Mouse (Mus musculus) stomach, embryonic 16.5 days (tissue): ENCODE data around the gene Lypd6b. TPM values are rescaled to one million over a fixed set of nuclear protein-coding genes. Genes with fewer than 3 reads are reported as not detected.

ENCODE experiments used
- ATAC-seq: fragments of 200-750 bp; cut with Nextera tagmentation; 2 replicates; pipeline ENCODE4 v1.8.0; 2017; ENCODE audit warnings: moderate number of reproducible peaks, moderate TSS enrichment; ENCODE audit not compliant: insufficient read depth, low FRiP score
- H3K27ac ChIP-seq: fragments of 300-500 bp; sonication (generic); 2 replicates; pipeline ENCODE4 v1.5.1; 2014; ENCODE audit warnings: low read length
- H3K27me3 ChIP-seq: fragments of 300-500 bp; sonication (generic); 2 replicates; pipeline ENCODE4 v1.6.1; 2014; ENCODE audit warnings: low read length, control low read depth, mixed read lengths; ENCODE audit not compliant: control insufficient read depth, insufficient read depth
- H3K36me3 ChIP-seq: fragments of 300-500 bp; sonication (generic); 2 replicates; pipeline ENCODE4 v1.6.1; 2014; ENCODE audit warnings: low read length; ENCODE audit not compliant: control insufficient read depth, insufficient read depth
- H3K4me1 ChIP-seq: fragments of 300-500 bp; sonication (generic); 2 replicates; pipeline ENCODE4 v1.6.1; 2014; ENCODE audit warnings: low read length, control low read depth, mixed read lengths; ENCODE audit not compliant: control insufficient read depth, insufficient read depth
- H3K4me2 ChIP-seq: fragments of 300-500 bp; sonication (generic); 2 replicates; pipeline ENCODE4 v1.6.1; 2014; ENCODE audit warnings: low read depth, low read length, mixed read lengths
- H3K4me3 ChIP-seq: fragments of 300-500 bp; sonication (generic); replicated peaks from 2 replicates; pipeline ENCODE4 v1.5.1; 2014; ENCODE audit warnings: mild to moderate bottlenecking, low read length
- H3K9ac ChIP-seq: fragments of 300-500 bp; sonication (generic); 2 replicates; pipeline ENCODE4 v1.6.1; 2014; ENCODE audit warnings: low read length
- H3K9me3 ChIP-seq: fragments of 300-500 bp; sonication (generic); replicated peaks from 2 replicates; pipeline ENCODE4 v1.6.1; 2016; ENCODE audit warnings: low read length, control low read depth; ENCODE audit not compliant: control insufficient read depth
- WGBS: fragments of 180-500 bp; shearing (Covaris S2); extraction: QIAGEN DNeasy Blood & Tissue Kit; methylation state at CpG from one replicate; pipeline ENCODE4 v1.1.7; 2014; 5-methylcytosine and 5-hydroxymethylcytosine counted together
- polyA plus RNA-seq: library from polyadenylated mRNA; unstranded; fragments of >200 nt; fragmentation: Nextera tagmentation; extraction: Ambion mirVana; gene quantifications from 2 replicates; pipeline ENCODE4 v1.2.1, GENCODE M21; 2015

The Lypd6b gene
- polyA plus RNA-seq, 1 experiment from 2014 or later, result 20.8 TPM

DNA sequence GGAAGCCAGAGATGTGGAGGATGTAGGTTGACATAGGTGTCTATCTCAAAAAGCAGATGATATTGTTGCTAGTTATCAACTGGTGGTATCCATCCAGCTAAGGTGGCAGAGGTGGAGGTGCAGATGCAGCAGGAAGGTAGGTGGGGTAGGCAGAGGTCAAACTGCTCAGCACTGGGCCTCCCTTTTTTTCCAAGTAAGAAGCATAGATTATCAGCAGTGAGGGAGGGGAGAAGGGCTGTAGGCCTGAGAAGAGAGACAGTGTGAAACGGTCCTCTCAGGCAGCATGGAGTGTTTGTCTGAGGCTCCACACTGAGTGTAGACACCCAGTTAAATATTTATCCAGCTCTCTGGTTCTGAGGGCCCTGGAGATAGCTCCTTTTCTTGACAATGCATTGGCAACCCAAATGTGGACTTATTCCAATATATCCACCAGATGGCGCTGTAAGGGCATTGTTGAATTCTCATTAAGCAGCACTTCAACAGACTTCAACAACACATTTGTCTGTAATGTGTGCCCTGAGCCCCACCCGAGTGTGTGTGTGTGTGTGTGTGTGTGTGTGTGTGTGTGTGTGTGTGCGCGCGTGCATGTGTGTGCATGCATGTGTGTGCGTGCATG lies 23.0 kb upstream of the Lypd6b start:
- Histone ChIP-seq H3K9me3 (no peaks in the 10 kb centered on the region), H3K27ac (no peak overlapping the region), H3K4me3 (no peak overlapping the region), H3K4me1 (no peaks in the 10 kb centered on the region), H3K27me3 (no peaks in the 10 kb centered on the region), H3K4me2 (no peak overlapping the region), H3K9ac (no peak overlapping the region), H3K36me3 (no peaks in the 10 kb centered on the region)
- ATAC-seq, result peak; percentile 75; the same call in 1 of the 2 replicates
- WGBS, result 48% methylated on average over 7 of the region's 7 CpGs

DNA sequence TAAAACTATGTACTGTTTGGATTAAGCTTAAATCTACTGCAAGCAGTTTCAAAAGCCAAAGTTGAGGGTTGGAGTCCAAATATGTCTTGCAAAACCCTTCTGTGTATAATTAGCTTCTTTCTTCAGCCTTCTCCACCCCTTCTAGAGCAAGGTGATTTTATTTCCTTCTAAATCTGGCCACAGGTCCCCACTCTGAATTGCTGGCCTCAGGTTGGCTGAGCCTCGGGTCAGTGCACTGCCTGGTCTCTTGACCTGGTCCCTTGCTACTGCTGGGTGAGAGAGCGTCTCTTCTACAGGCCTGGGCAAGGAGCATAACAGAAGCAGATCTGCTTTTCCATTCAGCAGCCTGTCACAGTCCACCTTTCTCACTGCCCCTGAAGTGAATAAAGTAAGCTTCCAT lies 18.6 kb upstream of the Lypd6b start:
- no peak overlapping the region for H3K4me2 ChIP-seq
- H3K9me3 ChIP-seq, result no peaks in the 10 kb centered on the region
- no peaks in the 10 kb centered on the region for H3K27me3 ChIP-seq
- no peak overlapping the region for H3K4me3 ChIP-seq
- peaks cover 14% of the 10 kb centered on the region; the same call in 1 of the 2 replicates for H3K4me1 ChIP-seq
- H3K27ac ChIP-seq, result peak overlapping the region; percentile 68
- 56% methylated on average over 2 of the region's 2 CpGs for WGBS
- H3K9ac ChIP-seq, result no peak overlapping the region
- H3K36me3 ChIP-seq, result no peaks in the 10 kb centered on the region
- no peak; the same call in 1 of the 2 replicates for ATAC-seq

DNA sequence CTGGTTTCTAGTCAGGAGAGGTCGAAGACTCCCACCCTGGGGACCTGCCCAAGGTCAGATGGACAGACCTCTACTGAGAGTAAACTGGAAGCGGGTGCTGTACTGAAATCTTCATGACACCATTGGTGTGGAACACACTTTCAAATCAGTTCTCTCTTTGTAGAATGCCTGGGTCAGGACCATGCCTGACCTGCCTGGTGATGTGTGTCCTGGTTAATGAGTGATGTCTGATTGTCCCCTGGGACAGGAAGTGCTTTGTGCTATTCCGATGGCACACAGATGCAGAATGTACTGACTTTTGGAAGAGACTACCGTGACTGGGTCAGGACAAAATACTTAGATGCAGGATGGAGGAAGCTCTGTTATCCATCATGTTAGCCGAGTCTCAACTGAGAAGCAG lies 17.0 kb upstream of the Lypd6b start:
- Histone ChIP-seq H3K27ac (no peak overlapping the region), H3K9ac (no peak overlapping the region), H3K4me2 (no peak overlapping the region), H3K4me1 (peaks cover 14% of the 10 kb centered on the region; the same call in 1 of the 2 replicates), H3K36me3 (no peaks in the 10 kb centered on the region), H3K27me3 (no peaks in the 10 kb centered on the region), H3K4me3 (no peak overlapping the region), H3K9me3 (no peaks in the 10 kb centered on the region)
- ATAC-seq, result no peak
- WGBS, result 82% methylated on average over 5 of the region's 5 CpGs

DNA sequence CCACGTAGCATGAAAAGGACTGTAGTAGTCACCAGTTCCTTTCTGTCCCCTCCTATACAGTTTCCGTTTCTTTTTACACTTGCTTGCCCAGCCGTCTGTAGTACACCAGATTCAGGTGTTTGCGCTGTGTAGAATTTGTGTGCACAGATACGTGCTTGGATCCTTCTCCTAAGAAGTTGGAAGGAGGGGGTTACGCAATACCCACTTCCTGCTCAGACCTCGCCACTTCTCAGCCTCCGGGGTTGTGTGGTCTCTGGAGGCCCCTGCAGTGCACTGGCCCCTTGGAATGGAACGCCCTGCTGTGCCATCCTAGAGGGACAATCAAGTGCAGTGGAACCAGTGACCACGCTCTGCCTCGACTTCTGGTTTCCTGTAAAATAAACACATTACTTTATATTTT lies 16.3 kb upstream of the Lypd6b start:
- no peak for ATAC-seq
- H3K4me1 ChIP-seq, result peaks cover 14% of the 10 kb centered on the region; the same call in 1 of the 2 replicates
- H3K4me3 ChIP-seq, result no peak overlapping the region
- no peak overlapping the region for H3K9ac ChIP-seq
- H3K9me3 ChIP-seq, result no peaks in the 10 kb centered on the region
- 54% methylated on average over 11 of the region's 11 CpGs for WGBS
- no peaks in the 10 kb centered on the region for H3K36me3 ChIP-seq
- peak overlapping the region; percentile 44; the same call in 1 of the 2 replicates for H3K27ac ChIP-seq
- H3K4me2 ChIP-seq, result peak overlapping the region; percentile 3; the same call in 1 of the 2 replicates
- no peaks in the 10 kb centered on the region for H3K27me3 ChIP-seq

DNA sequence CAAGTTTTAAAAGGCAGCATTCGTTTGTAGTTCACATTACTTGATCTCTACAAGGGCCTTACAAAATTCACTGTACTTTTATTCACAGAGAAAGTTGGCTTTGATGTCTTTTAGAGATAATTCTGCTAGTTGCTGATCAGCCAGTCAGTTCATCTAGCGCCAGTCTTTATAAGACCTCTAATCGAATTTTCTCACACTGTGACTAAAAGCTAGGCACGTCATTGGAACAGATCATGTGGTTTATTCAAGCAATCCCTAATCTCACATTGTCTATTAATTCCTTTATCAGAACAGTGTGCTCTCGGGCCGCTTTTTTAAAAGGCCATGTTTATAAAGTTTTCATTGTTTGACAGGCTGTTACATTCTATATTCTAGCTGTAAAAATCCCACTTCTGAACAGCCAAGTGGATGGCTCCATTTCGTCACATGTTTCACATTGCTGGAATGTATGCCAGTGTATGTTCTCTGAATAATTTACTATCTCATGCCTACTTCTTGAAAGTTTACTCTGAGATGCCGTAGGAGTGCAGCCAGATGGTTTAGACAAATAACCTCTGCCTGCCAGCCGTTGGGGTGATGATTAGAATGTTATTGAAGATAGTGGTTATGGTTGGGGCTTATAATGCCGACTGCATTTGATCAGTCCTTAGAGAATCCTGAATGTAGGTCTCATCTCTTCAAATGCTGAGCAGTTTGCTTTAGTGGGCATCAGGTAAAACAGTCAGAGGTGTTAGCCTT lies 14.1 kb upstream of the Lypd6b start:
- 57% methylated on average over 10 of the region's 10 CpGs for WGBS
- H3K9me3 ChIP-seq, result no peaks in the 10 kb centered on the region
- H3K27me3 ChIP-seq, result no peaks in the 10 kb centered on the region
- H3K4me3 ChIP-seq, result no peak overlapping the region
- ATAC-seq, result no peak; the same call in 1 of the 2 replicates
- no peak overlapping the region for H3K4me2 ChIP-seq
- no peaks in the 10 kb centered on the region for H3K36me3 ChIP-seq
- no peak overlapping the region for H3K9ac ChIP-seq
- no peak overlapping the region for H3K27ac ChIP-seq
- H3K4me1 ChIP-seq, result peaks cover 14% of the 10 kb centered on the region; the same call in 1 of the 2 replicates

DNA sequence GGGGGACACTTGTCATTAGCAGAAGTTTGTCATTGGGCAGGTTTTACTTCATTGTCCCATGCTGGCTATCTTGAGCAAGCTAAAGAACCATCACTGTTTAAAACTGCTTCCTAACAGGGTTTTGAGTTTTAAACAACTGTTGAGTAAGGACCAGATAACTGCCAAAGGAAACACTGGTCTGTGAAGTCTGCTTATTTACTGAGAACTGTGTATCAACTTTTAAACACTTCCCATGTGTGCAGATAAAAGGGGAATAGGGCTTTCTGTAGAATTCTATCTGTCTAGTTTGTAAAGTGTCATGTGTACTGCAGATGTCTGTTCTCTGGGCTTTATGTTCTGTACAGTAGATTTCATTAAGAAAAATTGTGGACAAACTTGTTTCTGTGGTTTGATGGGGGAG lies 13.3 kb upstream of the Lypd6b start:
- no peaks in the 10 kb centered on the region for H3K9me3 ChIP-seq

DNA sequence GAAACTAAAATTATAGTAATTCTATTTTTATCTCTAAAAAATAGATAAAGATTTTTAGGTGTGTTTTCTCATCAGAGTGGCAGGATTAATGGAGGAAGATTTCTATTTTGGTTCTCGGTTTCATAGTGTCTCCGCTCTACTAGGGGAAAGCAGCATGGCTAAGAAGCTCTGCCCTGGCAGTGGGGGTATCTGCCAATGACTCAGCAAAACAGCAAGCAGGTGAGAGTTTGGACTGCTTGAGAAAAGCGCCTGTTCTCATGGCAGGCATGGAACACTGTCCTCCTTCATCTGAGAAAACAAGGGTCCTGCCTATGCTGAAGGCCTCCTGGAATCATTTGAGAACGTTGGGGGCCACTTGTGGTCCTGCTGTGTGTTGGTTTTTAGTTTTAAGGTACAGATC lies 12.3 kb upstream of the Lypd6b start:
- Histone ChIP-seq H3K4me2 (no peak overlapping the region), H3K27me3 (no peaks in the 10 kb centered on the region), H3K36me3 (no peaks in the 10 kb centered on the region), H3K4me3 (no peak overlapping the region), H3K4me1 (peaks cover 12% of the 10 kb centered on the region), H3K9ac (no peak overlapping the region), H3K9me3 (no peaks in the 10 kb centered on the region), H3K27ac (no peak overlapping the region)
- WGBS, result 86% methylated on average over 4 of the region's 4 CpGs
- ATAC-seq, result no peak

More for the DNA sequence above, 13.3 kb upstream of the Lypd6b start:
- Histone ChIP-seq H3K36me3 (no peaks in the 10 kb centered on the region), H3K9ac (no peak overlapping the region), H3K27me3 (no peaks in the 10 kb centered on the region), H3K4me3 (no peak overlapping the region), H3K4me2 (no peak overlapping the region), H3K4me1 (peaks cover 14% of the 10 kb centered on the region; the same call in 1 of the 2 replicates), H3K27ac (no peak overlapping the region)
- ATAC-seq, result no peak

DNA sequence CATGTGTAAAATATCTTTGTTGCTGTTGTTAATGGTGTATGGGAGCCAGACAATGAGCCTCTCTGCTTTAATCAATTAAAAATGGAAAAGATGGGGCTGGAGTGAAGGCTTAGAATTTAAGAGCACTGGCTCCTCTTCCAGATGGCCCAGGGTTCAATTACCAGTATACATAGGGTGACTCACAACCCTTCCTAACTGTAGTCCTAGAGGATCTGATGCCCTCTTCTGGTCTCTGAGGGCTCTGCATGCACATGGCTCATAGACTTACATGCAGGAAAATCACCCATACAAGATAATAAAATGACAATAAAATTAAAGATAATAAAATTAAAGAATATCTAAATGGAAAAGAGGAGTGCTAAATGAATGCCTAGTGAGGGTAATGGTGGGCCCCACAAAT lies 11.8 kb upstream of the Lypd6b start:
- no peaks in the 10 kb centered on the region for H3K27me3 ChIP-seq
- ATAC-seq, result no peak
- no peak overlapping the region for H3K27ac ChIP-seq
- no peak overlapping the region for H3K4me3 ChIP-seq
- no peak overlapping the region for H3K9ac ChIP-seq
- no peak overlapping the region for H3K4me2 ChIP-seq
- H3K9me3 ChIP-seq, result no peaks in the 10 kb centered on the region
- no peaks in the 10 kb centered on the region for H3K36me3 ChIP-seq
- peaks cover 9% of the 10 kb centered on the region; the same call in 1 of the 2 replicates for H3K4me1 ChIP-seq

DNA sequence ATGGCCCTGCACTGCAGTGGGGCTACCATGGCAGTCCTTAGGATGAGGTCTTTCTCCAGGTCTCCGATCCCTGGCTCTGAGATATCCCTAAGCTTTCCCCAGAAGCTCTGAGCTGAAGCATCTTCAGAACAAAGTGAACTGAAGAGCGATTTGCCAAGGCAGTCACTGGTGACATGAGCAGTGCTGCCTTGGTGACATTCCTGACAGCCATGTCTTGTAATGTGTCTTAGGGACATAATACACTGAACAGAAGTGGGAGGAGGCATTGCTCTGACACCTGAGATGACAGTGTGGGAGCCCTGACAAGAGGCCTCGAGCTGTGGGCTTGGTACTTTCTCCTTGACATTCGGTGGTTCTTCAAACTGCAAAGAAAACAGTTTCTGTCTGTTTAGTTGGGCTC lies 11.1 kb upstream of the Lypd6b start:
- whole genome bisulfite sequencing, result 77% methylated on average over 4 of the region's 4 CpGs

More for the DNA sequence above, 11.1 kb upstream of the Lypd6b start:
- Histone ChIP-seq H3K27ac (no peak overlapping the region), H3K27me3 (no peaks in the 10 kb centered on the region), H3K36me3 (no peaks in the 10 kb centered on the region), H3K9ac (no peak overlapping the region), H3K9me3 (no peaks in the 10 kb centered on the region), H3K4me2 (no peak overlapping the region), H3K4me1 (peaks cover 4% of the 10 kb centered on the region; the same call in 1 of the 2 replicates), H3K4me3 (no peak overlapping the region)
- no peak for ATAC-seq
